Mouse (Mus musculus): Measurements from ENCODE around the gene Sde2. TPM values are rescaled to one million over a fixed set of nuclear protein-coding genes. Genes with fewer than 3 reads are reported as not detected.
"Not testable (repeated sequence)": the region's sequence is repeated elsewhere in the genome, so short reads cannot be mapped to it uniquely, and the experiment has no call there.

Gene Sde2
- total and polyA plus RNA-seq, 2 experiments from 2014 or later, result 12.8 to 24.2 TPM

DNA sequence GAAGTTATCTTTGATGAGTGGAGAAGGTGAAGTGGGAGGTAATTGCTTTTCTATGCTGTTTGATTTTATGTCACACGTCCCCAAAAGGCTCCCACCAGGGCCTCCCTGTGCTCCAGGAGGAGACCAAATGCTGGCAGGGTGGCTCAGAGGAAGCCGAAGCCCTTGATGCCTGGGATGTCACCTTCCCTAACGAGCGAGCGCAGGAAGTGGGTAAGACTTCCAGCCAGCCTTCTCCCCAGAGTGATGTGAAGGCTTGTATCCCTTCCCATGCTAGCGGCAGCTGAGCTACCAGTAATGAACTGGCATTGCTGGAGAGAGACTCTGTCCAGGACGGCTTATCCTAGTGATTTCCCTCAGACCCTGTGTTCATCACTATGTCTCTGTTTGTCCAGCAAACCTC lies 32.8 kb downstream of the Sde2 start:
- ATAC-seq (ENCODE audit: low FRiP score) (no peak), DNase-seq (ENCODE audit: low spot score) (no peak)
- Histone ChIP-seq H3K9me3 (ENCODE audit: low read length) (no peaks in the 10 kb centered on the region), H3K4me3 (ENCODE audit: low read depth, low read length) (no peak overlapping the region), H3K27me3 (ENCODE audit: insufficient read depth, low read length) (peaks cover 1% of the 10 kb centered on the region), H3K4me2 (ENCODE audit: low read depth, low read length, poor library complexity, severe bottlenecking) (no peak overlapping the region), H3K36me3 (ENCODE audit: insufficient read depth, low read length) (no peaks in the 10 kb centered on the region), H3K9ac (replicated peaks; ENCODE audit: low read length, poor library complexity, severe bottlenecking) (no peak overlapping the region), H3K4me1 (ENCODE audit: insufficient read depth, low read length) (no peaks in the 10 kb centered on the region), H3K27ac (ENCODE audit: low read depth, low read length) (no peak overlapping the region)
- TF ChIP-seq CTCF (IDR thresholded peaks at IDR 0.05), result no peak
- 44% methylated on average over 7 of the region's 7 CpGs for WGBS

DNA sequence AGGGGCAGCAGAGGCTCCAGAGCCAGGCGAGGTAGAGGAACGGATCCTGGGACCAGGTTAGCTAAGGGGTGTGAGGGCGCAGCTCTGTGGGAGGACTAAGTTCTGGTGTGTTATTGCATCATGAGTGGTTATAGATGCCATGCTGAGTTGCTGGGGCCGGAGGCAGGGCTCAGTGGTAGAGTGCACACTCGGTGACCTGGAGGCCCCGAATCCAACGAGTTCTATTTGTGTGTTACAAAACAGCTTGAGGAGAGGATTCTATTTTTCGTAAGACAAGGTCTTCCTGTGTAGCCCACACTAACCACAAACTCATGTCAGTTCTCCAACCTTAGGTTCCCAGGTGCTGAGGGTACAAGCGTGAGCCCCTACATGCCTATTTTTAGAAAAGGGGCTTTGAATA lies 33.6 kb downstream of the Sde2 start:
- Histone ChIP-seq H3K4me1 (ENCODE audit: insufficient read depth, low read length) (no peaks in the 10 kb centered on the region), H3K9ac (replicated peaks; ENCODE audit: low read length, poor library complexity, severe bottlenecking) (no peak overlapping the region), H3K27ac (ENCODE audit: low read depth, low read length) (no peak overlapping the region), H3K36me3 (ENCODE audit: insufficient read depth, low read length) (no peaks in the 10 kb centered on the region), H3K9me3 (ENCODE audit: low read length) (no peaks in the 10 kb centered on the region), H3K4me2 (ENCODE audit: low read depth, low read length, poor library complexity, severe bottlenecking) (no peak overlapping the region), H3K27me3 (ENCODE audit: insufficient read depth, low read length) (peaks cover 5% of the 10 kb centered on the region), H3K4me3 (ENCODE audit: low read depth, low read length) (no peak overlapping the region)
- 84% methylated on average over 9 of the region's 9 CpGs for WGBS
- no peak for TF ChIP-seq CTCF (IDR thresholded peaks at IDR 0.05)
- DNase-seq (ENCODE audit: low spot score), result no peak
- ATAC-seq (ENCODE audit: low FRiP score), result no peak

DNA sequence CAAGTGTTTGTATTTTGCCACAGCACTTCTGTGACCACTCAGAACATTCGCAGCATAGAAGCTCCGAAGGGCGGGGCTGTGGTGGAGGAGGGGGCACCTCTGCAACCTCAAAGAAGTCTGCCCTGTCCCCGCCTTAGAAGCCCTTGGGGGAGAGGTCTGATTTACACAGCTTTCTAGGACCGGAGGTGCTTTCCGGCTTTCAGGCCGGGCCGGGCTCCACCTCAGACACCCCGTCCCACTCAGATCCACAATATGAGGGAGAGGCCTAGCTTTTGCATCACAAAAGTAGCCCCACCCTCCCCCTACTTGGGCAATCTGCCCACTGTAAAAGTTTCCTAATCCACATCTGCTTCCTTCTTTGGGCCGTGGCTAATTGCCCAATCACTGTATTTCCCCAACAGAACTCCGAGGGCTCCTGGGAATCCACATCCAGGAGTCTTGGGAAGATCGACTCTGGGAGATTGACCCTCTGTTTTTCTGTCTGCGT lies 37.7 kb downstream of the Sde2 start:
- Histone ChIP-seq H3K9me3 (ENCODE audit: low read length) (no peaks in the 10 kb centered on the region), H3K4me3 (ENCODE audit: low read depth, low read length) (no peak overlapping the region), H3K36me3 (ENCODE audit: insufficient read depth, low read length) (no peaks in the 10 kb centered on the region), H3K4me1 (ENCODE audit: insufficient read depth, low read length) (no peaks in the 10 kb centered on the region), H3K4me2 (ENCODE audit: low read depth, low read length, poor library complexity, severe bottlenecking) (no peak overlapping the region), H3K27me3 (ENCODE audit: insufficient read depth, low read length) (peaks cover 12% of the 10 kb centered on the region), H3K9ac (replicated peaks; ENCODE audit: low read length, poor library complexity, severe bottlenecking) (no peak overlapping the region), H3K27ac (ENCODE audit: low read depth, low read length) (no peak overlapping the region)
- TF ChIP-seq CTCF (IDR thresholded peaks at IDR 0.05), result no peak
- 0 out of 2 replicates have a peak, but pooled peaks have one; percentile 23 for ATAC-seq (ENCODE audit: low FRiP score)
- 9% methylated on average over 13 of the region's 13 CpGs for WGBS
- DNase-seq (ENCODE audit: low spot score), result no peak

DNA sequence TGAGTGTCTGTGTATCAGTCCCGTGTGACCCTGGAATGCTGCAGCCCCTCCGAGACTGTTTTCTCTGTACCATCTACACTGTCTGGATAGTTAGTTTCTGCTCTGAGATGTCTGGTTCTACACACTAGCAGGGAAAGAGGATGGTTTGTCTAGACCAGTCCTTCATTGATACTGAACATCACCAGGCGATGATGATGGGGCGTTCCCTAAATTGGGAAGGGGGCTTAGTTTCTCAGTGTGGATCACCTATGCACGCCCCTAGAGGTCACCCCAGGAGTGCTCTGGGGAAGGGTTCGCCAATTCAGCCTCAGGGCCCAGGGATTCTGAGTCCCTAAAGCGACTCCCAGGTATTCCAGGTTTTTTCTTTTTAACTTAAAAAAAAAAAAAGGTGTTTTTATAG lies 38.2 kb downstream of the Sde2 start:
- Histone ChIP-seq H3K27me3 (ENCODE audit: insufficient read depth, low read length) (peaks cover 12% of the 10 kb centered on the region), H3K4me3 (ENCODE audit: low read depth, low read length) (no peak overlapping the region), H3K9ac (replicated peaks; ENCODE audit: low read length, poor library complexity, severe bottlenecking) (no peak overlapping the region), H3K4me2 (ENCODE audit: low read depth, low read length, poor library complexity, severe bottlenecking) (no peak overlapping the region), H3K9me3 (ENCODE audit: low read length) (no peaks in the 10 kb centered on the region), H3K27ac (ENCODE audit: low read depth, low read length) (no peak overlapping the region), H3K4me1 (ENCODE audit: insufficient read depth, low read length) (no peaks in the 10 kb centered on the region), H3K36me3 (ENCODE audit: insufficient read depth, low read length) (no peaks in the 10 kb centered on the region)
- ATAC-seq (ENCODE audit: low FRiP score) (no peak), DNase-seq (ENCODE audit: low spot score) (no peak)
- TF ChIP-seq CTCF (IDR thresholded peaks at IDR 0.05), result no peak
- WGBS, result 42% methylated on average over 7 of the region's 7 CpGs

DNA sequence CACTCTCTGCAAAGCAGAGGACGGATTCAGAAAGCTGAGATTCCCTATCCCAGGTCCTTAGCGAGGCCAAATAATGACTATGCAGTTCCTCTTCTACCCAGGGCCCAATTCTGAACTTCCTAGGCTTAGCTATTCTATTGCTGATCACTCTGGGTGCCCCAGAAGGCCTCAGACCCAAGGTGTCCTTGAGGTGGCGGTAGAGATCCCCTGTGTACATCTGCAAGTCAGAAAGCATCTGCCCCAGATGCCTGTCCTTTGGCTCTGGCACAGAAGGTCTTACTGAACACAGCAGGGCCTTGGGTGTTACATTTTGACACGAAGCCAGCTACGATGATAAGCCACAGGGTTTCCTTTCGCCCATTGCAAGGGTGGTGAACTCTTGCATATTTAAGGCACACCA lies 38.9 kb downstream of the Sde2 start:
- Histone ChIP-seq H3K4me2 (ENCODE audit: low read depth, low read length, poor library complexity, severe bottlenecking) (no peak overlapping the region), H3K4me3 (ENCODE audit: low read depth, low read length) (no peak overlapping the region), H3K9ac (replicated peaks; ENCODE audit: low read length, poor library complexity, severe bottlenecking) (no peak overlapping the region), H3K27me3 (ENCODE audit: insufficient read depth, low read length) (peaks cover 14% of the 10 kb centered on the region), H3K36me3 (ENCODE audit: insufficient read depth, low read length) (no peaks in the 10 kb centered on the region), H3K27ac (ENCODE audit: low read depth, low read length) (no peak overlapping the region), H3K4me1 (ENCODE audit: insufficient read depth, low read length) (no peaks in the 10 kb centered on the region), H3K9me3 (ENCODE audit: low read length) (no peaks in the 10 kb centered on the region)
- WGBS, result 51% methylated on average over 6 of the region's 6 CpGs
- DNase-seq (ENCODE audit: low spot score), result no peak
- peak; percentile 28; the same call in 1 of the 2 replicates for TF ChIP-seq CTCF (IDR thresholded peaks at IDR 0.05)
- ATAC-seq (ENCODE audit: low FRiP score), result no peak

DNA sequence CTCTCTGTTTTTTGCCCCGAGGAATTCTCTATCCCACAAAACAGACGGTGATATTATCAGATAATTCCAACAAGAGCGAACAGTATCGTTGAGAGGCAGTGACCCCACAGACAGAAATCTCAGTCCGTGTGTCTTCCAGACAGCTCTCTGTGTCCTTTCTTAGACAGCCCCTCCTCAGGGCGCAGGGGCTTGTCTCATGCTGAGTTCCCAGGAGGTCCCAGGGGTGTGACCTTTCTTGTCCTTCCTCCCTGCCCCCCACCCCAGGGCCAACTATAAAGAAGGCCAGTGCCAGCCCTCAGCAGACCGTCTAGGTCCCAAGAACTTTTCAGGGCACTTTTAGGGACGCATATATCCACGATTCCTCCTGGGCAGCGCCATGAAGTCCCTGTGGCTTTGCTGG lies 41.9 kb downstream of the Sde2 start, which contains the start of gene Lefty2:
Lefty2 (plus strand) TSS at position 301 of the 400 bp plus-strand sequence.
- Histone ChIP-seq H3K9ac (replicated peaks; ENCODE audit: low read length, poor library complexity, severe bottlenecking) (no peak within 1 kb of the TSS), H3K36me3 (ENCODE audit: insufficient read depth, low read length) (no peaks in the 10 kb centered on the region), H3K4me3 (ENCODE audit: low read depth, low read length) (no peak within 1 kb of the TSS), H3K27ac (ENCODE audit: low read depth, low read length) (no peak within 1 kb of the TSS), H3K4me2 (ENCODE audit: low read depth, low read length, poor library complexity, severe bottlenecking) (0 out of 2 replicates have a peak within 1 kb of the TSS, but pooled peaks have one; percentile 21), H3K27me3 (ENCODE audit: insufficient read depth, low read length) (peaks cover 22% of the 10 kb centered on the region), H3K4me1 (ENCODE audit: insufficient read depth, low read length) (no peaks in the 10 kb centered on the region), H3K9me3 (ENCODE audit: low read length) (no peaks in the 10 kb centered on the region)
- ATAC-seq (ENCODE audit: low FRiP score) (no peak), DNase-seq (ENCODE audit: low spot score) (no peak)
- no peak for TF ChIP-seq CTCF (IDR thresholded peaks at IDR 0.05)
- 63% methylated on average over 10 of the region's 10 CpGs for WGBS

DNA sequence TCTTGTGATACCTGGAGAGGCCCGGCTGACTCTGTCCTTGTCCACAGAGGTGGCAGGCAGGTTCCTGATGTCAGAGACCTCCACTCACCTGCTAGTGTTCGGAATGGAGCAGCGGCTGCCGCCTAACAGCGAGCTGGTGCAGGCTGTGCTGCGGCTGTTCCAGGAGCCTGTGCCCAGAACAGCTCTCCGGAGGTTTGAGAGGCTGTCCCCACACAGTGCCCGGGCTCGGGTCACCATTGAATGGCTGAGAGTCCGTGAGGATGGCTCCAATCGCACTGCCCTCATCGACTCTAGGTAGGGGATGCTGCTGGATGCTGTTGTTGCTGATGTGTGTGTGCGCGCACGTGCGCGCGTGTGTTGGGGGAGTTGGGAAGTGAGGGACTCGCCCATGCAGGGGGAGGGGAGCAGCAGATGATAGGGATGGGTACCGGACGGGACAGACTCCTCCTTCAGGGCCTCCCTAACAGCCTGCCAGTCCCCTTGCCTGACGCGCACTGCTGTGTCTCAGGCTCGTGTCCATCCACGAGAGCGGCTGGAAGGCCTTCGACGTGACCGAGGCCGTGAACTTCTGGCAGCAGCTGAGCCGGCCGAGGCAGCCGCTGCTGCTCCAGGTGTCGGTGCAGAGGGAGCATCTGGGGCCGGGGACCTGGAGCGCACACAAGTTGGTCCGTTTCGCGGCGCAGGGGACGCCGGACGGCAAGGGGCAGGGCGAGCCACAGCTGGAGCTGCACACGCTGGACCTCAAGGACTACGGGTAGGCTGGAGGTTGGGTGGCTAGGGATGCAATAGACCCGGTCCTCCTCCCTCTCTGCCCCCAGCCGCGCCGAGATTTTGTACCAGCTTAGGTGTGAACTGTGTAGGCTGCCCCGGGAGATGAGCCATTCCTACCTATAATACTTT lies 43.4 kb downstream of the Sde2 start:
- H3K9me3 ChIP-seq (ENCODE audit: low read length); DNase-seq (ENCODE audit: low spot score): not testable (repeated sequence)

More for the DNA sequence above, 43.4 kb downstream of the Sde2 start:
- WGBS, result 7% methylated on average over 44 of the region's 51 CpGs
- Histone ChIP-seq H3K27me3 (ENCODE audit: insufficient read depth, low read length) (peaks cover 17% of the 10 kb centered on the region; the same call in 1 of the 2 replicates), H3K4me2 (ENCODE audit: low read depth, low read length, poor library complexity, severe bottlenecking) (peak overlapping the region; percentile 21), H3K4me3 (ENCODE audit: low read depth, low read length) (peak overlapping the region; percentile 23)
- H3K36me3 ChIP-seq (ENCODE audit: insufficient read depth, low read length); H3K27ac ChIP-seq (ENCODE audit: low read depth, low read length); H3K4me1 ChIP-seq (ENCODE audit: insufficient read depth, low read length); H3K9ac ChIP-seq (replicated peaks; ENCODE audit: low read length, poor library complexity, severe bottlenecking): not testable (repeated sequence)
- ATAC-seq (ENCODE audit: low FRiP score), result peak; percentile 26; the same call in 1 of the 2 replicates

All from midbrain, postnatal 0 days (tissue).